Mouse (Mus musculus): ENCODE results near the gene Msl1. TPM values are rescaled to one million over a fixed set of nuclear protein-coding genes. Genes with fewer than 3 reads are reported as not detected.
"Not testable (repeated sequence)": the region's sequence is repeated elsewhere in the genome, so short reads cannot be mapped to it uniquely, and the experiment has no call there.

The Msl1 gene
- total and polyA plus RNA-seq, 2 experiments from 2014 or later = 25.0 to 77.7 TPM

- H3K27ac ChIP-seq = no peak within 1 kb of the TSS
- H3K9me3 ChIP-seq (ENCODE audit: low read length) = no peaks in the 10 kb centered on the region
- ATAC-seq (no peak), DNase-seq (ENCODE audit: low spot score) (no peak)
- no peaks in the 10 kb centered on the region for H3K27me3 ChIP-seq (ENCODE audit: insufficient read depth, low read length)
- H3K4me3 ChIP-seq (ENCODE audit: low read length) = no peak within 1 kb of the TSS
- no peak within 1 kb of the TSS for H3K4me2 ChIP-seq (ENCODE audit: low read depth, low read length)
- no peak for TF ChIP-seq CTCF (IDR thresholded peaks at IDR 0.05; ENCODE audit: low read depth)
- 91% methylated on average over 5 of the region's 5 CpGs for WGBS
- H3K4me1 ChIP-seq (ENCODE audit: insufficient read depth, low read length) = 0 out of 2 replicates have a peak, but pooled peaks cover 3% of the 10 kb centered on the region
- peaks cover 63% of the 10 kb centered on the region for H3K36me3 ChIP-seq (ENCODE audit: insufficient read depth, low read length)
- no peak within 1 kb of the TSS for H3K9ac ChIP-seq (replicated peaks; ENCODE audit: low read length)
Observed at GRCm38 (mm10) chr11:98804605-98805004, 9.3 kb downstream of the Msl1 start, which contains the start of gene Casc3. Gene Casc3, plus strand, starts transcription at chr11:98804905.

- Histone ChIP-seq H3K27ac (peak overlapping the region; percentile 99), H3K4me2 (ENCODE audit: low read depth, low read length) (peak overlapping the region; percentile 82; the same call in 1 of the 2 replicates), H3K4me1 (ENCODE audit: insufficient read depth, low read length) (peaks cover 7% of the 10 kb centered on the region; the same call in 1 of the 2 replicates), H3K36me3 (ENCODE audit: insufficient read depth, low read length) (peaks cover 44% of the 10 kb centered on the region), H3K27me3 (ENCODE audit: insufficient read depth, low read length) (no peaks in the 10 kb centered on the region), H3K4me3 (ENCODE audit: low read length) (no peak overlapping the region), H3K9me3 (ENCODE audit: low read length) (no peaks in the 10 kb centered on the region), H3K9ac (replicated peaks; ENCODE audit: low read length) (peak overlapping the region; percentile 98; the same call in 1 of the 2 replicates)
- WGBS = 79% methylated on average over 2 of the region's 2 CpGs
- ATAC-seq (no peak), DNase-seq (ENCODE audit: low spot score) (no peak)
- TF ChIP-seq CTCF (IDR thresholded peaks at IDR 0.05; ENCODE audit: low read depth) = no peak
Observed at GRCm38 (mm10) chr11:98808417-98808816, 13.1 kb downstream of the Msl1 start.

GRCm38 (mm10) chr11:98809457-98810290 lies 14.4 kb downstream of the Msl1 start:
- H3K36me3 ChIP-seq (ENCODE audit: insufficient read depth, low read length) = peaks cover 39% of the 10 kb centered on the region
- H3K9me3 ChIP-seq (ENCODE audit: low read length) = no peaks in the 10 kb centered on the region
- peak overlapping the region; percentile 99 for H3K27ac ChIP-seq
- peak overlapping the region; percentile 98 for H3K9ac ChIP-seq (replicated peaks; ENCODE audit: low read length)
- H3K4me3 ChIP-seq (ENCODE audit: low read length) = peak overlapping the region; percentile 93
- no peaks in the 10 kb centered on the region for H3K27me3 ChIP-seq (ENCODE audit: insufficient read depth, low read length)
- WGBS = under 1% methylated on average over 77 of the region's 84 CpGs
- peaks cover 7% of the 10 kb centered on the region; the same call in 1 of the 2 replicates for H3K4me1 ChIP-seq (ENCODE audit: insufficient read depth, low read length)
- DNase-seq (ENCODE audit: low spot score) = peak; percentile 100
- peak overlapping the region; percentile 82 for H3K4me2 ChIP-seq (ENCODE audit: low read depth, low read length)
- TF ChIP-seq CTCF (IDR thresholded peaks at IDR 0.05; ENCODE audit: low read depth) = no peak
- peak; percentile 99 for ATAC-seq

- Histone ChIP-seq H3K4me3 (ENCODE audit: low read length) (peak overlapping the region; percentile 93), H3K4me1 (ENCODE audit: insufficient read depth, low read length) (peaks cover 7% of the 10 kb centered on the region; the same call in 1 of the 2 replicates), H3K9ac (replicated peaks; ENCODE audit: low read length) (peak overlapping the region; percentile 98), H3K27ac (peak overlapping the region; percentile 99; the same call in 1 of the 2 replicates), H3K36me3 (ENCODE audit: insufficient read depth, low read length) (peaks cover 35% of the 10 kb centered on the region), H3K9me3 (ENCODE audit: low read length) (no peaks in the 10 kb centered on the region), H3K27me3 (ENCODE audit: insufficient read depth, low read length) (no peaks in the 10 kb centered on the region), H3K4me2 (ENCODE audit: low read depth, low read length) (peak overlapping the region; percentile 82)
- WGBS = 72% methylated on average over 7 of the region's 7 CpGs
- ATAC-seq (no peak), DNase-seq (ENCODE audit: low spot score) (no peak)
- TF ChIP-seq CTCF (IDR thresholded peaks at IDR 0.05; ENCODE audit: low read depth) = no peak
Observed at GRCm38 (mm10) chr11:98810686-98811085, 15.4 kb downstream of the Msl1 start.

- TF ChIP-seq CTCF (IDR thresholded peaks at IDR 0.05; ENCODE audit: low read depth) = no peak
- H3K27ac ChIP-seq = no peak overlapping the region
- no peaks in the 10 kb centered on the region for H3K4me1 ChIP-seq (ENCODE audit: insufficient read depth, low read length)
- DNase-seq (ENCODE audit: low spot score) (no peak), ATAC-seq (no peak)
- peaks cover 49% of the 10 kb centered on the region for H3K36me3 ChIP-seq (ENCODE audit: insufficient read depth, low read length)
- H3K4me3 ChIP-seq (ENCODE audit: low read length) = no peak overlapping the region
- no peak overlapping the region for H3K4me2 ChIP-seq (ENCODE audit: low read depth, low read length)
- no peak overlapping the region for H3K9ac ChIP-seq (replicated peaks; ENCODE audit: low read length)
- 100% methylated on average over 1 of the region's 1 CpGs for WGBS
- no peaks in the 10 kb centered on the region for H3K9me3 ChIP-seq (ENCODE audit: low read length)
- no peaks in the 10 kb centered on the region for H3K27me3 ChIP-seq (ENCODE audit: insufficient read depth, low read length)
Observed at GRCm38 (mm10) chr11:98816706-98817239, 21.5 kb downstream of the Msl1 start.

GRCm38 (mm10) chr11:98820968-98821367 lies 25.7 kb downstream of the Msl1 start:
- peaks cover 50% of the 10 kb centered on the region for H3K36me3 ChIP-seq (ENCODE audit: insufficient read depth, low read length)
- WGBS = 96% methylated on average over 5 of the region's 5 CpGs
- no peaks in the 10 kb centered on the region for H3K4me1 ChIP-seq (ENCODE audit: insufficient read depth, low read length)
- H3K9ac ChIP-seq (replicated peaks; ENCODE audit: low read length) = no peak overlapping the region
- no peak overlapping the region for H3K4me3 ChIP-seq (ENCODE audit: low read length)
- no peak overlapping the region for H3K27ac ChIP-seq
- no peaks in the 10 kb centered on the region for H3K9me3 ChIP-seq (ENCODE audit: low read length)
- no peak for DNase-seq (ENCODE audit: low spot score)
- no peak for ATAC-seq
- no peaks in the 10 kb centered on the region for H3K27me3 ChIP-seq (ENCODE audit: insufficient read depth, low read length)
- no peak for TF ChIP-seq CTCF (IDR thresholded peaks at IDR 0.05; ENCODE audit: low read depth)
- no peak overlapping the region for H3K4me2 ChIP-seq (ENCODE audit: low read depth, low read length)

- 100% methylated on average over 2 of the region's 2 CpGs for WGBS
Observed at GRCm38 (mm10) chr11:98826071-98826470, 30.8 kb downstream of the Msl1 start.

More at GRCm38 (mm10) chr11:98826071-98826470, 30.8 kb downstream of the Msl1 start:
- not testable (repeated sequence) for H3K9ac ChIP-seq (replicated peaks; ENCODE audit: low read length); H3K27ac ChIP-seq; H3K27me3 ChIP-seq (ENCODE audit: insufficient read depth, low read length); DNase-seq (ENCODE audit: low spot score); H3K9me3 ChIP-seq (ENCODE audit: low read length); H3K4me3 ChIP-seq (ENCODE audit: low read length); H3K4me1 ChIP-seq (ENCODE audit: insufficient read depth, low read length); H3K4me2 ChIP-seq (ENCODE audit: low read depth, low read length); ATAC-seq
- H3K36me3 ChIP-seq (ENCODE audit: insufficient read depth, low read length) = peaks cover 60% of the 10 kb centered on the region

Data from hindbrain, postnatal 0 days (tissue).